Comparison of ENCODE assay signal across 33 mouse cellular contexts in genomic region chr14:54965044-54965443, GRCm38 (mm10). TPM values are rescaled to one million over a fixed set of nuclear protein-coding genes. Genes with fewer than 3 reads are reported as not detected.
A peak's percentile ranks its signal among the peaks of the same experiment; 100 is the strongest.
DNase-seq lines count a peak whose midpoint lies in the region; ATAC-seq and TF ChIP-seq lines count a peak whose summit lies in the region.
"Had no signal": no experiment of that assay in that cellular context is flagged by ENCODE, and none has a peak within 500 bp of the region (broad histone marks: within the 10 kb centered on the region; RNA-seq: fewer than 3 reads in every experiment).

No protein-coding gene starts in this region.

- intact Hi-C loops in heart, adult 2 months (cut with DNase I) = no loop called here
- intact Hi-C loops in heart, postnatal 36 days (cut with DNase I) = no loop called here
- intact Hi-C loops in heart, postnatal 25 days (cut with DNase I) = no loop called here

- no peak for ATAC-seq in heart, embryonic 12.5 days (ENCODE audit: insufficient number of reproducible peaks, low FRiP score)
- ATAC-seq in heart, embryonic 15.5 days (replicated peaks; ENCODE audit: insufficient number of reproducible peaks, insufficient read depth, low FRiP score, low read depth) = no peak
- no peak for ATAC-seq in lung, embryonic 14.5 days (ENCODE audit: insufficient read depth)
- ATAC-seq in lung, postnatal 0 days = no peak
- ATAC-seq: activated CD4-positive, CD25-positive, alpha-beta regulatory T cell, adult 4 months; forebrain, embryonic 15.5 days; hindbrain, embryonic 16.5 days; intestine, embryonic 15.5 days had no signal

- H3K4me3 ChIP-seq in heart, adult 2 months = peak overlapping the region; percentile 59
- H3K4me3 ChIP-seq in heart, embryonic 12.5 days = peak overlapping the region; percentile 61
- H3K4me3 ChIP-seq in heart, embryonic 15.5 days = peak overlapping the region; percentile 51
- 0 out of 2 replicates have a peak overlapping the region, but pooled peaks have one; percentile 3 for H3K4me3 ChIP-seq in lung, embryonic 14.5 days (ENCODE audit: low read depth, low read length)
- no peak overlapping the region for H3K4me3 ChIP-seq in lung, postnatal 0 days (ENCODE audit: low read depth, low read length)
- H3K4me3 ChIP-seq: embryonic facial prominence, embryonic 10.5 days; embryonic facial prominence, embryonic 13.5 days; erythroblast, embryonic 14.5 days; forebrain, embryonic 12.5 days; forebrain, embryonic 15.5 days; hindbrain, embryonic 10.5 days; hindbrain, embryonic 13.5 days; intestine, embryonic 15.5 days had no signal

- H3K9me3 ChIP-seq in heart, embryonic 12.5 days (replicated peaks) = no peaks in the 10 kb centered on the region
- H3K9me3 ChIP-seq in heart, embryonic 15.5 days (replicated peaks) = no peaks in the 10 kb centered on the region
- no peaks in the 10 kb centered on the region for H3K9me3 ChIP-seq in lung, embryonic 14.5 days (ENCODE audit: low read depth, low read length)
- H3K9me3 ChIP-seq in lung, postnatal 0 days (ENCODE audit: low read length) = no peaks in the 10 kb centered on the region
- H3K9me3 ChIP-seq: embryonic facial prominence, embryonic 10.5 days; embryonic facial prominence, embryonic 13.5 days; forebrain, embryonic 12.5 days; forebrain, embryonic 15.5 days; hindbrain, embryonic 10.5 days; hindbrain, embryonic 13.5 days; intestine, embryonic 15.5 days had no signal

- H3K36me3 ChIP-seq in heart, adult 2 months (ENCODE audit: control insufficient read depth, insufficient read depth, low read length) = no peaks in the 10 kb centered on the region
- peaks cover 46% of the 10 kb centered on the region for H3K36me3 ChIP-seq in heart, embryonic 12.5 days
- H3K36me3 ChIP-seq in heart, embryonic 15.5 days = no peaks in the 10 kb centered on the region; the same call in 1 of the 2 replicates
- H3K36me3 ChIP-seq in lung, embryonic 14.5 days (ENCODE audit: insufficient read depth) = no peaks in the 10 kb centered on the region
- no peaks in the 10 kb centered on the region for H3K36me3 ChIP-seq in lung, postnatal 0 days (ENCODE audit: insufficient read depth, low read length)
- H3K36me3 ChIP-seq: embryonic facial prominence, embryonic 10.5 days; embryonic facial prominence, embryonic 13.5 days; forebrain, embryonic 12.5 days; forebrain, embryonic 15.5 days; hindbrain, embryonic 10.5 days; hindbrain, embryonic 13.5 days; intestine, embryonic 15.5 days had no signal

- no peaks in the 10 kb centered on the region for H3K4me1 ChIP-seq in heart, adult 2 months (ENCODE audit: control insufficient read depth, insufficient read depth, low read length)
- H3K4me1 ChIP-seq in heart, embryonic 12.5 days (replicated peaks) = peaks cover 58% of the 10 kb centered on the region
- H3K4me1 ChIP-seq in heart, embryonic 15.5 days (replicated peaks) = peaks cover 48% of the 10 kb centered on the region
- H3K4me1 ChIP-seq in lung, embryonic 14.5 days (ENCODE audit: insufficient read depth) = no peaks in the 10 kb centered on the region
- no peaks in the 10 kb centered on the region for H3K4me1 ChIP-seq in lung, postnatal 0 days (ENCODE audit: insufficient read depth, low read depth, low read length)
- H3K4me1 ChIP-seq: forebrain, embryonic 15.5 days; hindbrain, embryonic 13.5 days; intestine, embryonic 15.5 days had no signal

- DNase-seq in heart, adult 2 months = peak in 1 of 2 experiments; percentile 27
- no peak for DNase-seq in heart, postnatal 36 days
- DNase-seq in heart, postnatal 25 days (ENCODE audit: low spot score) = no peak
- DNase-seq in heart, postnatal 4 days = no peak
- no peak for DNase-seq in lung, embryonic 14.5 days
- DNase-seq in lung, postnatal 0 days (ENCODE audit: low spot score) = no peak
- DNase-seq: adrenal gland, adult 8-10 months; adrenal gland, postnatal 25 days; cerebellum, adult 11-12 months; cerebellum, adult 8-10 months; cerebellum, postnatal 10 days; cerebellum, postnatal 36 days; embryo, embryonic 11 days; gastrocnemius, postnatal 25 days; kidney, adult 11 months; kidney, adult 8-10 months had no signal

- no peak for TF ChIP-seq CTCF in heart, adult 2 months (IDR thresholded peaks at IDR 0.05)
- no peak for TF ChIP-seq CTCF in lung, embryonic 14.5 days (IDR thresholded peaks at IDR 0.05; ENCODE audit: low read depth)
- no peak for TF ChIP-seq CTCF in lung, postnatal 0 days (IDR thresholded peaks at IDR 0.05)

- no peaks in the 10 kb centered on the region for H3K79me2 ChIP-seq in heart, adult 2 months (replicated peaks; ENCODE audit: control insufficient read depth, insufficient read depth, low read length)

- no peaks in the 10 kb centered on the region for H3K27me3 ChIP-seq in heart, adult 2 months (ENCODE audit: control insufficient read depth, insufficient read depth, low read length)
- H3K27me3 ChIP-seq in heart, embryonic 12.5 days (replicated peaks) = no peaks in the 10 kb centered on the region
- no peaks in the 10 kb centered on the region for H3K27me3 ChIP-seq in heart, embryonic 15.5 days
- H3K27me3 ChIP-seq in lung, embryonic 14.5 days (ENCODE audit: insufficient read depth, low read length) = no peaks in the 10 kb centered on the region
- no peaks in the 10 kb centered on the region for H3K27me3 ChIP-seq in lung, postnatal 0 days (replicated peaks; ENCODE audit: insufficient read depth, low read length)
- H3K27me3 ChIP-seq: embryonic facial prominence, embryonic 13.5 days; forebrain, embryonic 15.5 days; intestine, embryonic 15.5 days had no signal

- peak; percentile 91; the same call in 1 of the 2 replicates for TF ChIP-seq EP300 in heart, adult 2 months (IDR thresholded peaks at IDR 0.05; ENCODE audit: insufficient read depth, low read depth, low read length)
- TF ChIP-seq EP300 in lung, postnatal 0 days (IDR thresholded peaks at IDR 0.05) = no peak

- peak; percentile 63; the same call in 1 of the 2 replicates for TF ChIP-seq POLR2A in heart, adult 2 months (IDR thresholded peaks at IDR 0.05; ENCODE audit: insufficient read depth, low read depth, low read length)

- 65% methylated on average over 15 of the region's 15 CpGs for WGBS in heart, adult 2 months
- WGBS in heart, embryonic 12.5 days = 41% methylated on average over 15 of the region's 15 CpGs
- 40% methylated on average over 15 of the region's 15 CpGs for whole genome bisulfite sequencing in heart, embryonic 15.5 days
- WGBS in lung, embryonic 14.5 days = 62% methylated on average over 15 of the region's 15 CpGs
- WGBS in lung, postnatal 0 days = 69% methylated on average over 15 of the region's 15 CpGs

- peak overlapping the region; percentile 68 for H3K4me2 ChIP-seq in heart, embryonic 12.5 days
- peak overlapping the region; percentile 56 for H3K4me2 ChIP-seq in heart, embryonic 15.5 days
- H3K4me2 ChIP-seq in lung, embryonic 14.5 days = no peak overlapping the region
- no peak overlapping the region for H3K4me2 ChIP-seq in lung, postnatal 0 days (replicated peaks; ENCODE audit: low read depth, low read length)
- H3K4me2 ChIP-seq: embryonic facial prominence, embryonic 13.5 days; forebrain, embryonic 12.5 days; forebrain, embryonic 15.5 days; hindbrain, embryonic 13.5 days; intestine, embryonic 15.5 days had no signal

- H3K9ac ChIP-seq in heart, adult 2 months (ENCODE audit: low read depth, low read length) = peak overlapping the region; percentile 94
- H3K9ac ChIP-seq in heart, embryonic 12.5 days = peak overlapping the region; percentile 88
- H3K9ac ChIP-seq in heart, embryonic 15.5 days = peak overlapping the region; percentile 46
- H3K9ac ChIP-seq in lung, embryonic 14.5 days = peak overlapping the region; percentile 7; the same call in 1 of the 2 replicates
- H3K9ac ChIP-seq in lung, postnatal 0 days (replicated peaks; ENCODE audit: low read depth) = no peak overlapping the region
- H3K9ac ChIP-seq: embryonic facial prominence, embryonic 13.5 days; forebrain, embryonic 12.5 days; forebrain, embryonic 15.5 days; hindbrain, embryonic 13.5 days; intestine, embryonic 15.5 days had no signal

- peak overlapping the region; percentile 93 for H3K27ac ChIP-seq in heart, adult 2 months
- H3K27ac ChIP-seq in heart, embryonic 12.5 days (ENCODE audit: poor library complexity, severe bottlenecking) = peak overlapping the region; percentile 94
- peak overlapping the region; percentile 90 for H3K27ac ChIP-seq in heart, embryonic 15.5 days
- no peak overlapping the region for H3K27ac ChIP-seq in lung, embryonic 14.5 days (ENCODE audit: low read depth)
- H3K27ac ChIP-seq in lung, postnatal 0 days (ENCODE audit: low read length) = no peak overlapping the region
- H3K27ac ChIP-seq: embryonic facial prominence, embryonic 10.5 days; embryonic facial prominence, embryonic 13.5 days; forebrain, embryonic 12.5 days; forebrain, embryonic 15.5 days; hindbrain, embryonic 10.5 days; hindbrain, embryonic 13.5 days; intestine, embryonic 15.5 days had no signal

RNA-seq across cellular contexts. Expression of gene Myh6, which starts 1.7 kb away (rescaled TPM):
- total RNA-seq in heart, adult 2 months (2021) = over 10,000 TPM; 19,033 to 21,149 TPM
- polyA plus RNA-seq in heart, adult 2 months (2012; rRNA removed) = 6,249 and 7,266 TPM in 2 replicates
- over 10,000 TPM; 23,066 to 24,862 TPM for total RNA-seq in heart, postnatal 36 days (2021)
- 2,737 and 2,858 TPM in 2 replicates for polyA plus RNA-seq in heart, embryonic 12.5 days (2016; fragmentation: Nextera tagmentation; extraction: Ambion mirVana)
- over 10,000 TPM; 23,221 to 24,394 TPM for total RNA-seq in heart, postnatal 25 days (2021)
- polyA plus RNA-seq in heart, embryonic 15.5 days (2015; fragmentation: Nextera tagmentation; extraction: Ambion mirVana) = 2,004 and 2,041 TPM in 2 replicates
- over 10,000 TPM; 15,879 to 17,172 TPM for total RNA-seq in heart, postnatal 4 days (2021)
- 4.6 and 87.1 TPM in 2 replicates for polyA plus RNA-seq in lung, embryonic 14.5 days (2014; fragmentation: Nextera tagmentation; extraction: Ambion mirVana)
- polyA plus RNA-seq in lung, postnatal 0 days (2015; fragmentation: Nextera tagmentation; extraction: Ambion mirVana) = 61.0 and 79.5 TPM in 2 replicates
- total RNA-seq: adrenal gland, adult 8-10 months; adrenal gland, postnatal 25 days had no signal
- polyA plus RNA-seq: activated CD4-positive, CD25-positive, alpha-beta regulatory T cell, adult 4 months; erythroblast, embryonic 14.5 days; gonadal fat pad, adult 2 months had no signal

RNA-seq across cellular contexts. Expression of gene Gm17428, which starts 11.7 kb away (rescaled TPM):
- total RNA-seq in heart, adult 2 months (2021) = not detected
- polyA plus RNA-seq in heart, adult 2 months (2012; rRNA removed) = not detected in 2 replicates
- total RNA-seq in heart, postnatal 36 days (2021) = not detected
- polyA plus RNA-seq in heart, embryonic 12.5 days (2016; fragmentation: Nextera tagmentation; extraction: Ambion mirVana) = not detected in 2 replicates
- not detected for total RNA-seq in heart, postnatal 25 days (2021)
- not detected in 2 replicates for polyA plus RNA-seq in heart, embryonic 15.5 days (2015; fragmentation: Nextera tagmentation; extraction: Ambion mirVana)
- not detected for total RNA-seq in heart, postnatal 4 days (2021)
- polyA plus RNA-seq in lung, embryonic 14.5 days (2014; fragmentation: Nextera tagmentation; extraction: Ambion mirVana) = not detected in 2 replicates
- polyA plus RNA-seq in lung, postnatal 0 days (2015; fragmentation: Nextera tagmentation; extraction: Ambion mirVana) = not detected in 2 replicates
- total RNA-seq: adrenal gland, adult 8-10 months; adrenal gland, postnatal 25 days; ES-E14; gastrocnemius, adult 8-10 months; gastrocnemius, postnatal 25 days had no signal
- polyA plus RNA-seq: activated CD4-positive, CD25-positive, alpha-beta regulatory T cell, adult 4 months; brain, embryonic 14.5 days; cortical plate, adult 2 months; embryonic facial prominence, embryonic 10.5 days; embryonic facial prominence, embryonic 13.5 days; erythroblast, embryonic 14.5 days; forebrain, embryonic 12.5 days; forebrain, embryonic 15.5 days; gonadal fat pad, adult 2 months; hindbrain, embryonic 10.5 days; hindbrain, embryonic 13.5 days; hindbrain, embryonic 16.5 days; intestine, embryonic 15.5 days had no signal

RNA-seq across cellular contexts. Expression of gene Cmtm5, which starts 29.0 kb away (rescaled TPM):
- under 1 TPM in 1 of 2 experiments, not detected in 1; 0.30 TPM for total RNA-seq in heart, adult 2 months (2021)
- polyA plus RNA-seq in heart, adult 2 months (2012; rRNA removed) = 1.8 and 2.9 TPM in 2 replicates
- under 1 TPM in 1 of 2 experiments, not detected in 1; 0.46 TPM for total RNA-seq in heart, postnatal 36 days (2021)
- 0.57 and 0.89 TPM in 2 replicates for polyA plus RNA-seq in heart, embryonic 12.5 days (2016; fragmentation: Nextera tagmentation; extraction: Ambion mirVana)
- total RNA-seq in heart, postnatal 25 days (2021) = under 1 TPM; 0.29 to 0.36 TPM
- polyA plus RNA-seq in heart, embryonic 15.5 days (2015; fragmentation: Nextera tagmentation; extraction: Ambion mirVana) = 0.74 and 2.4 TPM in 2 replicates
- total RNA-seq in heart, postnatal 4 days (2021) = under 1 TPM in 1 of 2 experiments, not detected in 1; 0.33 TPM
- 0.22 and 0.31 TPM in 2 replicates for polyA plus RNA-seq in lung, embryonic 14.5 days (2014; fragmentation: Nextera tagmentation; extraction: Ambion mirVana)
- 0.21 and 0.40 TPM in 2 replicates for polyA plus RNA-seq in lung, postnatal 0 days (2015; fragmentation: Nextera tagmentation; extraction: Ambion mirVana)
- total RNA-seq: ES-E14; gastrocnemius, adult 8-10 months had no signal
- polyA plus RNA-seq: erythroblast, embryonic 14.5 days had no signal

RNA-seq across cellular contexts. Expression of gene Myh7, which starts 29.4 kb away (rescaled TPM):
- total RNA-seq in heart, adult 2 months (2021) = 1,000 to 10,000 TPM; 1,935 to 2,240 TPM
- 19.8 and 29.5 TPM in 2 replicates for polyA plus RNA-seq in heart, adult 2 months (2012; rRNA removed)
- 1,000 to 10,000 TPM; 2,242 to 2,437 TPM for total RNA-seq in heart, postnatal 36 days (2021)
- 5,583 and 5,934 TPM in 2 replicates for polyA plus RNA-seq in heart, embryonic 12.5 days (2016; fragmentation: Nextera tagmentation; extraction: Ambion mirVana)
- 1,000 to 10,000 TPM; 2,164 to 2,361 TPM for total RNA-seq in heart, postnatal 25 days (2021)
- polyA plus RNA-seq in heart, embryonic 15.5 days (2015; fragmentation: Nextera tagmentation; extraction: Ambion mirVana) = 4,763 and 4,914 TPM in 2 replicates
- total RNA-seq in heart, postnatal 4 days (2021) = 1,000 to 10,000 TPM; 1,764 to 1,922 TPM
- polyA plus RNA-seq in lung, embryonic 14.5 days (2014; fragmentation: Nextera tagmentation; extraction: Ambion mirVana) = 1.8 and 3.6 TPM in 2 replicates
- polyA plus RNA-seq in lung, postnatal 0 days (2015; fragmentation: Nextera tagmentation; extraction: Ambion mirVana) = 16.4 and 19.1 TPM in 2 replicates
- total RNA-seq: adrenal gland, adult 8-10 months; adrenal gland, postnatal 25 days had no signal
- polyA plus RNA-seq: activated CD4-positive, CD25-positive, alpha-beta regulatory T cell, adult 4 months; erythroblast, embryonic 14.5 days had no signal

RNA-seq across cellular contexts. Expression of gene Il25, which starts 32.5 kb away (rescaled TPM):
- not detected for total RNA-seq in heart, adult 2 months (2021)
- polyA plus RNA-seq in heart, adult 2 months (2012; rRNA removed) = not detected in 2 replicates
- total RNA-seq in heart, postnatal 36 days (2021) = not detected
- polyA plus RNA-seq in heart, embryonic 12.5 days (2016; fragmentation: Nextera tagmentation; extraction: Ambion mirVana) = not detected in 2 replicates
- total RNA-seq in heart, postnatal 25 days (2021) = not detected
- not detected in 2 replicates for polyA plus RNA-seq in heart, embryonic 15.5 days (2015; fragmentation: Nextera tagmentation; extraction: Ambion mirVana)
- total RNA-seq in heart, postnatal 4 days (2021) = not detected
- not detected in 2 replicates for polyA plus RNA-seq in lung, embryonic 14.5 days (2014; fragmentation: Nextera tagmentation; extraction: Ambion mirVana)
- not detected in 2 replicates for polyA plus RNA-seq in lung, postnatal 0 days (2015; fragmentation: Nextera tagmentation; extraction: Ambion mirVana)
- total RNA-seq: adrenal gland, adult 8-10 months; adrenal gland, postnatal 25 days; gastrocnemius, adult 8-10 months; gastrocnemius, postnatal 25 days had no signal
- polyA plus RNA-seq: activated CD4-positive, CD25-positive, alpha-beta regulatory T cell, adult 4 months; embryonic facial prominence, embryonic 10.5 days; embryonic facial prominence, embryonic 13.5 days; erythroblast, embryonic 14.5 days; forebrain, embryonic 12.5 days; gonadal fat pad, adult 2 months; intestine, embryonic 15.5 days had no signal

Comparison
In these comparisons a context has a peak if more than half of its experiments do, and no peak if none do; other contexts are left out.
1. H3K27ac ChIP-seq: peak in heart, adult 2 months (single experiment), heart, embryonic 12.5 days (single experiment) and heart, embryonic 15.5 days (single experiment); none in lung, embryonic 14.5 days (single experiment) and lung, postnatal 0 days (single experiment).
2. H3K4me2 ChIP-seq: peak in heart, embryonic 12.5 days (single experiment) and heart, embryonic 15.5 days (single experiment); none in lung, embryonic 14.5 days (single experiment) and lung, postnatal 0 days (single experiment).
3. RNA of gene Myh6, which starts 1.7 kb away (polyA plus RNA-seq): 6,249 to 7,266 TPM in heart, adult 2 months, 2,737 to 2,858 TPM in heart, embryonic 12.5 days and 2,004 to 2,041 TPM in heart, embryonic 15.5 days; 61.0 to 79.5 TPM in lung, postnatal 0 days and 4.6 to 87.1 TPM in lung, embryonic 14.5 days; every median in the first group is over 10 times any median in the second.